Mouse (Mus musculus) intestine, embryonic 16.5 days (tissue): Measurements from ENCODE around the gene Dolpp1. TPM values are rescaled to one million over a fixed set of nuclear protein-coding genes. Genes with fewer than 3 reads are reported as not detected.

ENCODE experiments used
- ATAC-seq: fragments of 200-750 bp; cut with Nextera tagmentation; 2 replicates; pipeline ENCODE4 v1.8.0; 2017; ENCODE audit warnings: moderate TSS enrichment, moderate library complexity
- H3K27ac ChIP-seq: fragments of 300-500 bp; sonication (generic); 2 replicates; pipeline ENCODE4 v1.5.1; 2014; ENCODE audit warnings: mild to moderate bottlenecking, low read length
- H3K27me3 ChIP-seq: fragments of 300-500 bp; sonication (generic); replicated peaks from 2 replicates; pipeline ENCODE4 v1.6.1; 2014; ENCODE audit warnings: low read length, control low read depth, mixed read lengths; ENCODE audit not compliant: control insufficient read depth, insufficient read depth
- H3K36me3 ChIP-seq: fragments of 300-500 bp; sonication (generic); 2 replicates; pipeline ENCODE4 v1.6.1; 2014; ENCODE audit warnings: low read length, control low read depth; ENCODE audit not compliant: control insufficient read depth, insufficient read depth
- H3K4me1 ChIP-seq: fragments of 300-500 bp; sonication (generic); 2 replicates; pipeline ENCODE4 v1.6.1; 2014; ENCODE audit warnings: low read length, control low read depth, mixed read lengths; ENCODE audit not compliant: control insufficient read depth, insufficient read depth
- H3K4me2 ChIP-seq: fragments of 300-500 bp; sonication (generic); 2 replicates; pipeline ENCODE4 v1.6.1; 2014; ENCODE audit warnings: low read depth, low read length, control low read depth
- H3K4me3 ChIP-seq: fragments of 300-500 bp; sonication (generic); 2 replicates; pipeline ENCODE4 v1.5.1; 2014; ENCODE audit warnings: mild to moderate bottlenecking, low read length
- H3K9ac ChIP-seq: fragments of 300-500 bp; sonication (generic); 2 replicates; pipeline ENCODE4 v1.6.1; 2014; ENCODE audit warnings: low read depth, low read length
- H3K9me3 ChIP-seq: fragments of 300-500 bp; sonication (generic); 2 replicates; pipeline ENCODE4 v1.6.1; 2016; ENCODE audit warnings: low read length, control low read depth; ENCODE audit not compliant: control insufficient read depth
- WGBS: fragments of 180-500 bp; shearing (Covaris S2); extraction: QIAGEN DNeasy Blood & Tissue Kit; methylation state at CpG from one replicate; pipeline ENCODE4 v1.1.7; 2014; 5-methylcytosine and 5-hydroxymethylcytosine counted together
- polyA plus RNA-seq: library from polyadenylated mRNA; unstranded; fragments of >200 nt; fragmentation: Nextera tagmentation; extraction: Ambion mirVana; gene quantifications from 2 replicates; pipeline ENCODE4 v1.2.1, GENCODE M21; 2015

Dolpp1 gene
- polyA plus RNA-seq, 1 experiment from 2014 or later: 59.4 TPM

DNA sequence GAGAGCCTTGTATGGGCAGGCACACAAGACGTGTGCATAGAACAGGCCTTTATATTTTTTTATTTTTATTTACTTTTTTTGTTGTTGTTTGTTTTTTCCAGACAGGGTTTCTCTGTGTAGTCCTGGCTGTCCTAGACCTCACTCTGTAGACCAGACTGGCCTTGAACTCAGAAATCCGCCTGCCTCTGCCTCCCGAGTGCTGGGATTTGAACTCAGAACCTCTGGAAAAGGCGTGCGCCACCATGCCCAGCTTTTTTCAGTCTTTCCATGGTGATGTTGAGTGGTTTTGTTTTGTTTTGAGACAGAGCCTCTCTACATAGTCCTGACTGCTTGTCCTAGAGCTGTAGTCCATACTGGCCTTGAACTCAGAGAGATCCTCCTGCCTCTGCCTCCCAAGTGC lies 19.3 kb upstream of the Dolpp1 start:
- peaks cover 26% of the 10 kb centered on the region for H3K36me3 ChIP-seq
- H3K4me2 ChIP-seq: no peak overlapping the region
- H3K9me3 ChIP-seq: no peaks in the 10 kb centered on the region
- WGBS: 95% methylated on average over 5 of the region's 5 CpGs
- H3K27me3 ChIP-seq: no peaks in the 10 kb centered on the region
- no peak for ATAC-seq
- no peak overlapping the region for H3K4me3 ChIP-seq
- H3K27ac ChIP-seq: no peak overlapping the region
- H3K9ac ChIP-seq: no peak overlapping the region
- no peaks in the 10 kb centered on the region for H3K4me1 ChIP-seq

DNA sequence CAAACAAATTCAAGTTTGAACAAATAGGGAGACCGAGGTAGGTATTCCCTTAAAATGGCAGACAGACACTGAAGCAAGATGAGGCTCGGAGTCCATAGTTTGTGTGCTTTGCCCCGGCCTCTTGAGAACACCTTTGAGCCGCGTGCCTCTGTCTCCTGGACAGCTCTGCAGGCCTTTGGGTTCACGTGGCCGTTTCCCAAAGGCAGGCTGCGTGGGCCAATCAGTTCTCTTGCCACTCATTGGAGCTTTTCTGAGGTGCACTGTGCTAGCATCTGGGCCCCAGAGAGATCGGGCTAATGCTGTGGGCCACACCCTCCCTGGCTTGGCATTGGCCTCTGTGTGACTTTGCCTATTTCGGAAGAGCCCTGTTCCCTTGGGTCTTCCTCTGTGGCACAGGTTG lies 16.2 kb upstream of the Dolpp1 start:
- no peak for ATAC-seq
- Histone ChIP-seq H3K27me3 (no peaks in the 10 kb centered on the region), H3K4me2 (no peak overlapping the region), H3K4me1 (no peaks in the 10 kb centered on the region), H3K4me3 (no peak overlapping the region), H3K9me3 (no peaks in the 10 kb centered on the region), H3K27ac (no peak overlapping the region), H3K9ac (no peak overlapping the region), H3K36me3 (peaks cover 30% of the 10 kb centered on the region)
- 91% methylated on average over 10 of the region's 10 CpGs for WGBS

DNA sequence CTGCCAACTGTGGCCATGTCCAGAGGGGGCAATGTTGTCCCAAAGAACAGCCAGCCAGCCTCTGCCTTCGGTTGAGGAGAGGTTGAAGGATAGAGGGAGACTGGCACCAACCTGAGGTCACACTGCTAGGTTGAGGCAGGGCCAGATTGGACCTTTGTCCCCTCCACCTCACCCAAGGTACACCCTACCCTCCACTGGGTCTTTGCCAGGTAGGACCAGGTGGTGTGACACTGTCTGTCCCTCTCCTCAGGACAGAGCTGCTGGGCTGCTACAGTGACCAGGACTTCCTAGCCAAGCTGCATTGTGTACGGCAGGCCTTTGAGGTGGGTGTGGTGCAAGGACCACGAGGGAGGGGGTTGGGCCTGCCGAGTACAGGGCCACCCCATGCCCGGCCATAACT lies 14.3 kb upstream of the Dolpp1 start:
- 86% methylated on average over 5 of the region's 5 CpGs for whole genome bisulfite sequencing
- no peak overlapping the region for H3K4me3 ChIP-seq
- peaks cover 26% of the 10 kb centered on the region for H3K36me3 ChIP-seq

GRCm38 (mm10) chr2:30379307-30379706 lies 12.7 kb upstream of the Dolpp1 start:
- Histone ChIP-seq H3K4me3 (no peak overlapping the region), H3K4me2 (no peak overlapping the region), H3K9ac (no peak overlapping the region), H3K36me3 (peaks cover 25% of the 10 kb centered on the region), H3K27me3 (no peaks in the 10 kb centered on the region), H3K4me1 (no peaks in the 10 kb centered on the region), H3K9me3 (no peaks in the 10 kb centered on the region), H3K27ac (no peak overlapping the region)
- no peak for ATAC-seq
- 90% methylated on average over 7 of the region's 7 CpGs for WGBS

More for the DNA sequence above, 14.3 kb upstream of the Dolpp1 start:
- no peak overlapping the region for H3K27ac ChIP-seq
- no peak overlapping the region for H3K4me2 ChIP-seq
- H3K27me3 ChIP-seq: no peaks in the 10 kb centered on the region
- no peak overlapping the region for H3K9ac ChIP-seq
- H3K4me1 ChIP-seq: no peaks in the 10 kb centered on the region
- 0 out of 2 replicates have a peak, but pooled peaks have one; percentile 31 for ATAC-seq
- H3K9me3 ChIP-seq: no peaks in the 10 kb centered on the region

DNA sequence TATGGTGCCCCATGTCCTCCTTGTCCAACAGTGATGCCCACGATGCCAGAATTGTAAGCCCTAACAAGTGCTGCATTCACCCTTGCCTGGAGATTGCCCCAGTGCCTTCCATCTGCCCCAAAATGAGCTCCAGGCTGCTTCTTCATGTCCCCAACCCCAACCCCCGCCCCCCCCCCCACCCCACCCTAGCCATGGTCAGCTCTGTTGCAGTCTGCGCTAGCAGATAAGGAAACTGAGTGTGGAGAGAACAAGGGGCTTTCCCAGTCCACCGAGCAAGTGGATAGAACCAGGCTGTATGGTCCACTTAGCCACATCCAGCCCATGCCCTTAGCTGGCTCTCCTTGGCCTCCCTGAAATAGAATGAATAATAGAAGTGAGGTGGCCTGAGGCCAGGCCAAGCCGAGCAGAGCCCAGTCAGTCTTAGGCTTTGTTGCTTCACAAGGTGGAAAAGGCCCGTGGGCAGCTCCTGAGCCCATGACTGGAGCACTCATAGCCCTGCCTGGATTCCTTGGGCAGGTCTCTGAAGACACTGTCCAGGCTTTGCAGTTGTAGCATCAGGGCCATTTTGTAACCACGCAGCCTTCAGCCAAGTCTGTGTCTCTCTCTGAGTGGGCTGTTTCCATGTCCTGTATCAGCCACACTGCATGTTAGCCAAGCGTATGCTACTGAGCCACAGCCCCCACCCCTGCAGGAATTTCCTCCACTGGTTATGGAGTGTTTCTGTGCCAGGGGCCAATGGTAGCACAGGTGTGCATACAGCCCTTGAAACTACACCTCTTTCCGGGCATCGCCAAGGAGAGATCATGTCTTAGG lies 11.3 kb upstream of the Dolpp1 start:
- WGBS: 88% methylated on average over 10 of the region's 10 CpGs
- H3K27ac ChIP-seq: no peak overlapping the region

GRCm38 (mm10) chr2:30381377-30381725 lies 10.7 kb upstream of the Dolpp1 start:
- no peak for ATAC-seq
- Histone ChIP-seq H3K9me3 (no peaks in the 10 kb centered on the region), H3K4me3 (no peak overlapping the region), H3K27me3 (no peaks in the 10 kb centered on the region), H3K4me2 (no peak overlapping the region), H3K36me3 (peaks cover 25% of the 10 kb centered on the region), H3K4me1 (no peaks in the 10 kb centered on the region), H3K27ac (no peak overlapping the region), H3K9ac (no peak overlapping the region)
- 91% methylated on average over 4 of the region's 4 CpGs for WGBS

More for the DNA sequence above, 11.3 kb upstream of the Dolpp1 start:
- Histone ChIP-seq H3K9me3 (no peaks in the 10 kb centered on the region), H3K4me2 (no peak overlapping the region), H3K4me1 (no peaks in the 10 kb centered on the region), H3K27me3 (no peaks in the 10 kb centered on the region), H3K9ac (no peak overlapping the region), H3K4me3 (no peak overlapping the region), H3K36me3 (peaks cover 25% of the 10 kb centered on the region)
- no peak for ATAC-seq

- Histone ChIP-seq H3K27ac (no peak overlapping the region), H3K4me2 (no peak overlapping the region), H3K27me3 (no peaks in the 10 kb centered on the region), H3K9ac (no peak overlapping the region), H3K4me3 (no peak overlapping the region), H3K9me3 (no peaks in the 10 kb centered on the region), H3K36me3 (peaks cover 8% of the 10 kb centered on the region; the same call in 1 of the 2 replicates), H3K4me1 (no peaks in the 10 kb centered on the region)
- ATAC-seq: no peak
- WGBS: 72% methylated on average over 5 of the region's 5 CpGs
Observed at GRCm38 (mm10) chr2:30384814-30385213, 7.2 kb upstream of the Dolpp1 start.

DNA sequence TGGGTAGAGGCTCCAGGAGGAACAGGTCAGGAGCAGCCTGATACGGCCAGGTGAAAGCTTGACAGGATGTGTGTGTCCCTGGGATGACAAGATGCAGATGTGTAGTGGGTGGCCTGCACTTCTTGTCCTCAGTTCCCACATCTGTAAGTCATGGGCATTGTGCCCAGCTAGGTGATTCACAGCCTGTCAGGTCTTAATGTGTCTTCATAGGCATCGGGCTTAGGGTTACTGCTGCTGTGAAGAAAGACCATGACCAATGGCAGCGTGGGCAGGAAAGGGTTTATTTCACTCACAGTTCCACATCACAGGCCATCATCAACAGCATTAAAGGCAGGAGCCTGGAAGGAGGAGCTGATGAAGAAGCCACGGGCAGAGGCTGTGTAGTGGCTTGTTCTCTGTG lies 6.5 kb upstream of the Dolpp1 start:
- 84% methylated on average over 4 of the region's 4 CpGs for WGBS
- H3K36me3 ChIP-seq: peaks cover 8% of the 10 kb centered on the region; the same call in 1 of the 2 replicates

DNA sequence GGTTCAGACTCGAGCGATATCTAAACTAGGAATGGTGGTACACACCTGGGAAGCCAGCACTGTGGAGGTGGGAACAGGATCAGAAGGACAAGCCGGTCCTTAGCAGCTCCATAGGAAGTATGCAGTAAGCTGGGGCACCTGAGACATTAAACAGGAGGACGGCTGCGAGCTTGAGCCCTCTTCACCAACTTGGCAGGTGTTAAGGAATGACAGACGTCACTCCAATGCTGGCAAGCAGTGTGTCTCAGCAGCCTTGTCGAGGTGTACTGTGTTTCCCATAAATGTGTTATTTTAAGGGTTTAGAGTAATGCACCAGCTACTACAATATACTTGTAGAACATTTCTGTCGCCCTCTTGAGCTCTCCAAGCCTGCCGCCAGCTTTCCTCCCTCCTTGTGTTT lies 5.1 kb upstream of the Dolpp1 start:
- H3K4me1 ChIP-seq: 0 out of 2 replicates have a peak, but pooled peaks cover 3% of the 10 kb centered on the region
- H3K9me3 ChIP-seq: no peaks in the 10 kb centered on the region
- H3K4me3 ChIP-seq: no peak overlapping the region
- 82% methylated on average over 9 of the region's 9 CpGs for WGBS
- H3K4me2 ChIP-seq: no peak overlapping the region
- no peak for ATAC-seq
- no peak overlapping the region for H3K9ac ChIP-seq
- H3K27ac ChIP-seq: no peak overlapping the region
- no peaks in the 10 kb centered on the region for H3K27me3 ChIP-seq
- H3K36me3 ChIP-seq: peaks cover 5% of the 10 kb centered on the region; the same call in 1 of the 2 replicates

More for the DNA sequence above, 6.5 kb upstream of the Dolpp1 start:
- Histone ChIP-seq H3K9ac (no peak overlapping the region), H3K9me3 (no peaks in the 10 kb centered on the region), H3K4me1 (no peaks in the 10 kb centered on the region), H3K4me3 (no peak overlapping the region), H3K4me2 (no peak overlapping the region), H3K27ac (no peak overlapping the region), H3K27me3 (no peaks in the 10 kb centered on the region)
- ATAC-seq: no peak
